Mouse (Mus musculus) c-Kit-positive CD71-positive TER-119-positive erythroid progenitor cells, embryonic 14.5 days (primary cell): ENCODE results near the gene Dscam.

ENCODE experiments used
- DNase-seq: peaks from one replicate; pipeline ENCODE4 v3.0.0-alpha.2; 2013; ENCODE audit warnings: low spot score

Gene Dscam

GRCm38 (mm10) chr16:97017171-97017738 is 153.3 kb downstream of the Dscam start:
- no peak for DNase-seq

- DNase-seq, result no peak
These were observed 154.2 kb downstream of the Dscam start for GRCm38 (mm10) chr16:97016244-97016850.

GRCm38 (mm10) chr16:97014343-97014742 is 156.2 kb downstream of the Dscam start:
- DNase-seq, result no peak

GRCm38 (mm10) chr16:97009116-97010055 is 161.2 kb downstream of the Dscam start:
- DNase-seq, result no peak

GRCm38 (mm10) chr16:97007892-97008527 is 162.5 kb downstream of the Dscam start:
- DNase-seq, result no peak

- DNase-seq, result no peak
These were observed 163.7 kb downstream of the Dscam start for GRCm38 (mm10) chr16:97006854-97007182.

GRCm38 (mm10) chr16:97006041-97006853 is 164.3 kb downstream of the Dscam start:
- DNase-seq, result peak; percentile 84

- DNase-seq, result no peak
These were observed 166.6 kb downstream of the Dscam start for GRCm38 (mm10) chr16:97003965-97004364.

GRCm38 (mm10) chr16:97002837-97003236 is 167.7 kb downstream of the Dscam start:
- no peak for DNase-seq

- DNase-seq, result no peak
These were observed 168.4 kb downstream of the Dscam start for GRCm38 (mm10) chr16:97002189-97002588.

GRCm38 (mm10) chr16:96996854-96997253 is 173.7 kb downstream of the Dscam start:
- DNase-seq, result no peak

- no peak for DNase-seq
These were observed 174.7 kb downstream of the Dscam start for GRCm38 (mm10) chr16:96995858-96996257.

GRCm38 (mm10) chr16:96987396-96987795 is 183.2 kb downstream of the Dscam start:
- no peak for DNase-seq

- DNase-seq, result no peak
These were observed 197.3 kb downstream of the Dscam start for GRCm38 (mm10) chr16:96973300-96973699.

- DNase-seq, result no peak
These were observed 198.8 kb downstream of the Dscam start for GRCm38 (mm10) chr16:96971768-96972167.

GRCm38 (mm10) chr16:96970412-96970811 is 200.1 kb downstream of the Dscam start:
- DNase-seq, result no peak

GRCm38 (mm10) chr16:96969643-96970042 is 200.9 kb downstream of the Dscam start:
- peak; percentile 3 for DNase-seq

GRCm38 (mm10) chr16:96968885-96969480 is 201.6 kb downstream of the Dscam start:
- no peak for DNase-seq

- DNase-seq, result no peak
These were observed 210.9 kb downstream of the Dscam start for GRCm38 (mm10) chr16:96959695-96960094.

- DNase-seq, result no peak
These were observed 224.9 kb downstream of the Dscam start for GRCm38 (mm10) chr16:96945468-96946302.
